Mouse (Mus musculus) natural killer cell, adult 2 months (primary cell): ENCODE measurements around the gene Nsun7.
A peak's percentile ranks its signal among the peaks of the same experiment; 100 is the strongest.

Experiments
- DNase-seq, 2 experiments: peaks; one replicate each; pipeline ENCODE4 v3.0.0; 2022; ENCODE audit warnings: low spot score in 2 of 2

Nsun7 gene

DNA sequence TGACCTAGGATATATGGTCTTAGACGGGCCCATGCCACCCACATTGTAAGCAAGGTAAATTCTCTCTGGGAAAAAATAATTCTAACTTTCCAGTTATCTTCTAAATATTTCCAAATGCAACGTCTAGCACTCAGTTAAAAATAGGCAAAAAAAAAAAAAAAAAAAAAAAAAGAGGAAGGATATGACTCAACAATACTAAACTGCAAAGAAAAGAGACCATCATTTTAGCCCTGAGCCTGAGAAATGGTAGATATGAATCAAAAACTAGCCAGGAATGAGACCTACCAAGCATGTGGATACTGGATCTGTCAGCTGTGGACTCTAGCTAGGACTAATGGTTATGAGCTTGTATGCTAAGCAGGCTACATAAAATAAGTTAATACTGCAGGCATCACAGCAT, 20.0 kb downstream of the Nsun7 start:
- no peak for DNase-seq

DNA sequence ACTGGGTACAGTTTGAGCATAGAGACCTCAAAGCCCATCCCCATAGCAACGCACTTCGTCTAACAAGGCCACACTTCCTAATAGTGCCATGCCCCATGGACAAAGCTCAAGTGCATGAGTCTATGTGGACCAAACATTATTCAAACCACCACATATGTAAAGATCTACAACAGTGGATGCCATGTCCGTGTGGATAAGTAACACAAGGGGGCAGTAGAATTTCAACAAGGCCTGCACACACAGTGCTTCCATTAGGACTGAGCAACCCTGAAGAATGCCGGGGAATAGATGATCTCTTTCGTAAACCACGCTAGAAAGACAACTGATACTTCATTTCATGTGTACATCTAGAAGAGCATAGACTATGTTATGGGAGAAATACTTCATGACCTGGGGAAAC, 21.0 kb downstream of the Nsun7 start:
- DNase-seq = no peak

DNA sequence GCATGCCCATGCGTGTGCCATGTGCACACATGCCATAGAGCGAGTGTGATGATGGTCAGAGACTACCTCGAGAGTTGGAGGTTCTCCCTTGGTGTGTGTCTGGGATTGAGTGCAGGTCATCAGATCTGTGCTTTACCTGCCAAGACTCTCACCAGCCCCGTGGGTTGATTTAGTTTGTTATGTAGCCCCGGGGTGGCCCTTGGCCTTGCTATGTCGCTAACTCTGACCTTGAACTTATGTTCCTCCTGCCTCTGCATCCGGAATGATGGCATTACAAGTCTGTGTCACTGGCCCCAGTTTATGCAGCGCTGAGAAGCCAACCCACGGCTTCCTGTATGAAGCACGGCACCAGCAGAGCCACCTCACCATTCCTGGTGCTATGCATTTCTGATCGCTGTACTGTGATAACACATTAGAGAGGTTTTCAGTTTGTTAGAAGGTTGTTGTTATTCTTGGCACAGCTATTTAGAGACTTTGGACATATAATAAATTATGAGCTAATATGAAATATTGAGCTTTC, 34.5 kb downstream of the Nsun7 start:
- no peak for DNase-seq

DNA sequence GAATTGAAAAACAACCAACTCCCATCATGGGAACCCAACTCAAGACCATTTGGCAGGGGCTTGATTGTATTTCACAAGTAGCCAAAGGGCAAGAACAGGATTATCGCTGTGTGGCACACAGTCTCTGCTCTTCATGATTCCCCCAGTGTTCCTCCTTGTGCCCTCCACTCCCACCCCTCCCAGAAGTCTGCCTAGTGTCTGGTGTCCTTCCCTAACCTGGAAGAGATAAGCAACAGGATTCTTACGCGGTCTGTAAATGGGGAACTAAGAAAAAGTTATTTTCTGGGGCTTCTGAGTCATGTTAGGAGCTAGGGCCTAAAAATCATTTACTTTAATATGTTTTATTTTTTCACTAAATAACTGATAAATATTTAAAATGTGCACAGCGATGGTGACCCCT, 35.3 kb downstream of the Nsun7 start:
- no peak for DNase-seq

DNA sequence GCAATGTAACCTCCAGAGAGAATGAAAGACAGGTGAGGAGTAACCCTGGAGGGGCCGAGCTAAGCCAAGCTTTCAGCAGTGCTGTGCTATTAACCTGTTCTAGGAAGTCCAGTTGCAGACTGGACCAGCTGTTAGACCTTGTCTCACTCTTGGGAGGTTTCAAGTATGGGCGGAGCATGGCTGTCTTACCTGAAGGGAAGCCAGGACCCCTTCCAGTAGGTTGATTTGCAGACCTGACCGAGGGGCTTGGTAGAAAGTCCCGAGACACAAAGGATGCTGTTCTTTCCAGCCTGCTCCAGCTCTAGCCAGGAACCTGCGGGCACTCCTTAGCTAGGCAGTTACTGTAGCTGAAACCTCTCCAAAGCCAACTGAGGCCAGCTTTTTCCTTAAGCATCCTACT, 36.4 kb downstream of the Nsun7 start:
- DNase-seq = no peak

DNA sequence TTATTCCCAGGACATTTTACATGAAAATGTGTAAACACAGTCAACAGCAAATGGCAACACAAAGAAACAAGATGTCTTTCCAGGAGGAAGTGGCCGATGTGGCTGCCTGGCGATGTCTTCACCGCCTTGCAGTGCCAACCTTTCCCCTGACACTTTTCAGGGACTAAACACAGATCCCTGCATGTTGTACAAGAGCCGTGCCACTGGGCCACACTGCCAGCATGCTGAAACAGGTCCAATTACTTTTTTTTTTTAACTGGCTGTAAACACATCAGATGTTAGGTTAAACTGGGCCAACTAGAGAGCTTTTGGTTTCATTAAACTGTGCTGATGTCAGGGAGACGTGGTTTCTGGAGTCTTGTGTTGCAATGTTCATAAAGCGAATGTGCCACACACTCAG, 39.2 kb downstream of the Nsun7 start:
- no peak for DNase-seq

DNA sequence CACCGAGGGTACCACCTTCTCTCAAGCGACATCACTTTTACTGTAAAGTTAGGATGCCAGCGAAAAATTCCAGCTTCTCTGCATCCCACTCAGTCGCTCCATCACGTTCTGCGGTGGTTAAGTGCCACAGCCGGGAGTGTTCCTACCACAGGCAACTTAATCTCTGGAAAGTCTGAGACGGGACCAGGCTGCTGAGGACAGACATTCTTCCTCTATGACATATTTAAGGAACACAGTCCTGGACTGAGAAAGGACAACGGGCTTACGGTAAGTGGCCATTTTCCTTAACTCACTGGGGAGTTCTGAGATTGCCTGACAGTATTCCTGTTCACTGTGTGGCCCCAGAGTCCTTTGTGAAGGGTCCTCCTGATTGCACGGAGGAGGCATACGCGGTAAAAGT, 40.9 kb downstream of the Nsun7 start:
- no peak for DNase-seq

DNA sequence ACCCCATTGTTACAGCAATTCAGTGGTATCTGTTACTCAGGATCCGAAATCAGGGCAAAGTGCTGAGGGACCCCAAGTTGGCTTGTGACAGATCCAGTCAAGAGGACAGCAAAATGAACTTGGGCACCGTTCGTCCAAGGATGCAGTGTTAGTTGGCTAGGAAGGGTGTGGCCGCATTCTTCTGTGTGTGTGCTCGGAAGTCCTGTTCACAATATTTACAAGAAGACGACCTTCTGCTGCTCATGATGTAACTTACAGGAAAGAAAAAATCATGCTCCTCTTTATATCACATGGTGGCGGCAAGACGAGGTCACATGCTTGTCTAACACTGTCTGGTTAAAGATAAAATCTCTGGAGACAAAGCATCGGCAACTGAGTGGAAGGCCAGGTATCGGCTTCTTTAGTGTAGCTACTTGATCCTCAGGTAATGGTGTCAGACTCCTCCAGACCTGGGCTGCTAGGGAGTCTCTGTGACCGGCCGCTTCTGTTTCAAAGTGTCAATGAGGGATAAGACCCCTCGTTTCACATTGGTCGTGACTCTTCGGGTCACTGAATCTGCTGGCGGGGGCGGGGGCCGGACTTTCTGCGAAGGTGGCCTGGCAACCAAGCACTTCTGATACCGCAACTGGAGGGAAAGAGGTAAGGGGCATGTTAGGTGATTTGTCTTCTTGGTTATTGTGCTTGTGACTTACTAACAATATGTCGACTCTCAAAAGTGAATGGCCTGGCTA, 42.6 kb downstream of the Nsun7 start:
- no peak for DNase-seq

DNA sequence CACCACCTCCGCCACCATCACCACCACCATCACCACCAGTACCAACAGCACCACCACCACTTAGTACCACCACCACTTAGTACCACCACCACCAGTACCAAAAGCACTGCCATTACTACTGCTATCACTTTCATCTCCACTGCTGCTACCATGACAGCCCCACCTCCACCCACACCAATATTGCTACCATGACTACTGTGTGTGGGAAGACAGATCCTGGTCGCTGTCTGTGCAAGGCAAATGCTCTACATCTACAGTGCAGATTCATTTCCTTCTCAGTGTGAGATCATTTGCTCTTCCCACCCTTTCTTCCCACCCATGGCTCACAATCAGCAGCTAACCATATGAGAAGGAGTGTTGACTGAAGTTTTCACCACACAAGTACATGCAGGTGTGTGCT, 43.2 kb downstream of the Nsun7 start:
- DNase-seq = no peak

DNA sequence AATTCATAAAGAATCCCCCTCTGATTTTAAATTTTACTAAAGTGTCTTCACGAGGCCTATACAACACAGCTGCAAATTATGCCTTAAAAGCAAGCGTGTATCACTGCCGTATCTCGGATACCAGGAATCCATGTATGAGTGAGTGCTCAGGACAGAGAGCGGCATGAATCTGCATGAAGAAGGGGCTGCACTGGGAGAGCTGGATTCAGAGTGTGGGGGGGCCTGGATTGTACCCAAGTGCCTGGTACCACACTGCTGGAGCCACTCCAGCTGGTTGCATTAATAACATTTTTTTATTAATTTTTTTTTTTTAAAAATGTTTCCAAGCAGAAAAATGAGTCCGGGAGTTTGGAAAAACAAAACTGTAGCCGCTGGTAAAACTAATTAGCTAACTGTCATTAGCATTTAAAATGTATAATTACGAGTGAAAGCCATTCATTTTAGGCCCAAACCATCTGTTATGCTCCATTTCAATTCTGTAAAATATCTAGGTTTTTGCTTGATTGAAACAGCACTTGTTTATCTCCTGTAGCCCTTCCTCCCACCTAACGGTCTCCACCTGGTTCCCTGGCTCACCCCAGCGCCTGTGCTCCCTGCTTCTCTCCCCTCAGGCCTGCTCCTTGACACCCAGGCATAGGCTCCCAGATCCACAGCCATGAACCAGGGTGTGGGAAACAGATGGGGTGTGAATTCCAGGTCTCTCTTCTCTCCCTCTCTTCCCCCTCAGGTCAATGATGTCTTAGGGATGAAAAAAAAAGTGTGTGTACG, 44.8 kb downstream of the Nsun7 start:
- DNase-seq = no peak

DNA sequence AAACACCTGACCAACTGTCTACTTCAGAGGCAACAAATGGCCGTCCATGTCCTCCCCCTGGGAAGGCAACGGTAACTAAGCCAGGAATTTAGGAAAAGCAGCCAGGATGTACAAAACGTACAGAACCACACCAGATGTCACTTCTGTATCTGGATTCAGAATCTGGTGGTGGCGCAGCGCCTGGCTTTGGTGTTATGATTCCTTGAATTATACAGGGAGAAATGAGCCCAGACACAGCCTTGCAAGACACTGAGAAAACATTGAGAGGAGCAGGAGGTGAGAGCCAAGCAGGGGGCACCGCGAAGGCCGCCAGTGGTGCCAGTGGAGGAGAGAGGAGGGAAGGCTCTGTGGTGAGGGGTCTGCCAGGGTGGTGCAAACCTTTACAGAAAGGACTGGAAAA, 45.8 kb downstream of the Nsun7 start:
- no peak for DNase-seq

DNA sequence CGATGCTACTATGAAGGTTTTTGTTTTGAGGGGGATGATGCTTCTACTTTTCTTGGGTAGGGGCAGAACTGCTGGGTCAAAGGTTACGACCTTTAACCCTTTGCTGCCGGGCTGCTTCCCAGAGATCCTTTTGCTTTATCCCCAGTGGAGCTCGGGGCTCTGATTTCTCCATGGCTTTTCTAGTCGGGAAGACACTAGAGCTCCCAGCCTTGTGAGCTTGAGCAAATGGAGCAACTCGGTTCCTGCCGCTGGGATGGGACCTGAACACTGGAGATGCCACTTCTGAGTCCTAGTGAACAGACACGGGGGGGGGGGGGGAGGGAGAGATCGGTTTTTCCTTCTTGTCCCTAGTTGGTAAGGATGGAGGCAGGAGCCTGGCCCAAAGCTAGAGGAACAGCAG, 50.6 kb downstream of the Nsun7 start:
- DNase-seq = no peak

DNA sequence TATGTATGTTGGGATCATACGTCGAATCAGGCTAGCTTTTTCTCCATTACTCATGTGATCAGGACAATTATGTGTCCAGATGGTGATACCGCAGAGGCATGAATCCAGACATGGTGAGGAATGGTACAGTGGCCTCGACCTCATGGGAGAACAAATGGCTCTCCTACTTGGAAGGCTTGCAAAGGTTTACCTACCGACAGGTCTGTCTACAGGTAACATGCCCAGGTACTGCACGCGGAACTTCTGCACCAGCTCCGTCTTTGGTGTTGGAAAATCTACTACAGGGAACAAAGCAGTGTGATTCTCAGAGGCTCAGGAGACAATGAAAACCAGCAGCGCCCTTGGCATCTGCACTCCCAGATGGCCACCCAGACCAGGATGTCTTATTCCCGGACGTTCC, 51.1 kb downstream of the Nsun7 start:
- DNase-seq = no peak

DNA sequence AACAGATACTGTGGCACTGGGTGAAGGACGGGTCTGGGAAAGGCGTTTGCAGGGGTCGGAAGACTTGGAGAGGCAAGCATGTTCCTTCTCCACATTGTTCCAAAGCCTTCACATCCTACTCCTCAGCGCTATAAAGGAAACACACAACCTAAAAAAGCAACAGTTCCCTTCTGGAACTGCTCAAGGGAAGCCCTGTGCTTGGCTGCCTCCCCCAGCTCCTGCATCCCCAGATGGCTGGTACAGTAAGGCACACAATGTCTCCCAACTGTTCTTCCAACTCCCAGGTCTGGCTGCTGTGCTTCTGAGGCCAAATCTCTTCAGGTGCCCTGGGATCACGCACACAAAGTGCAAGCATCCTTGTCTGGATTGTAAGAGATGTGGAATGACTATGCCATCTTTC, 56.1 kb downstream of the Nsun7 start:
- no peak for DNase-seq

DNA sequence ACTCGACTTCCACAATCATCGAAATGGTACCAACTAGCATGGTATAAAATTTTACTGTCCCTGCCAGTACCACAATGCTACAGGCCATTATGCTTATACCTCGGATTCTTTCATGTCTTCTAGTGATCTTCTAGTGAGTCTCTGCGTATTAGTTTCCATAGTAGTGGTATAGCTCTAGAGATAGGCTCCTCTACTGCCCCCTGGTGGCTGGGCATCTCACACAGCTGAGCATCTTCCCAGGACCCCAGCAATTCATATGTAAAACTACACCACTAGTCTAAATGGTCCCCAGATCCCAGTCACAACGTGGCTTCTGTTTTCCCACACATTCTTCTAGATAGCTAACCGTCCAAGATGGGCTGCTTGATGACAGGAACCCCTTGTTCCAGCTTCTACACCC, 59.6 kb downstream of the Nsun7 start:
- DNase-seq = peak; percentile 35 to 60

DNA sequence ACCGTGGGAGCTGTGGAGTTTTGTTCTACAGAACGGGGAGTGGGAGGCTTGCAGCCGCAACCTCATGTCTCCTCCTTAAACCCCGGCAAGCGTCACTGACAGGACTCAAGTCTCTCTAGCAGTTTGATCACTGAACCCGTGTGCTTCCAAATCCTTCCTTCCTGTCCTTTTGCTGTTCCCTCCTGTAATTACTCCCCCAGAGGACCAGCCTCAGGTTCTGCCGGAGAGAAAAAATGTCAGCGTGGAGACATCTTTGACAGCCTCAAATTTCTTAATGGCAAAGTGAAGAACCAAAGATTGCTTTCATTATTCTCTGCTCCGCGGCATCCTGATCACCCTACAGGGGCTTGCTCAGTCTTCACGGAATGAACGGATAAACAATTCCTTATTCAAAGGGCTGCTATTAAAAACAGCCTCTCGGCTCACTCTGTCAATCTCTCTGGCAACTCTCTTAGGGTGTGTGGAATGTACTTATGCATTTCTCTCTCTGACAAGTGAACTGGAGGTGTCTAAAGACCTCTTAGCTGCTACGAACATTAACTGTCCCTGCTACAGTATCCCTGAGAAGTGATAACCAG, 60.2 kb downstream of the Nsun7 start:
- DNase-seq = no peak

DNA sequence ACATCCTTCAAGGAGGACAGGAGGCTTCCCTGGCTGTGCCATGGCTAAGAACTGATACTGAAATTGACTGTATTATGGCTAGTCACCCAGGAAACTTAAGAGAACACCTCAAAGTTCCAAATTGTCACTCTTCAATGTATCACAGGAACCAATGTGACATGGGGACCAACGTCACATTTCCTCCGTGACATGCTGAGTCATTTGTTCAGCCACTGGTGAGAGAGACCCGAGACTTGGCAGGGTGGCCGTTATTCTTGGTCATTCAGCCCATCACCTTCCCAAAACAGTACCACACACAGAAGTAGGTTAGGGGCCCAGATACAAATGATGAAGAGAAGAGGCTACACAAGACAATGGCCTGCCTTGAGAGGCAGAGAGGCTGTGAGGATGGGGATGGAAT, 63.4 kb downstream of the Nsun7 start:
- no peak for DNase-seq

DNA sequence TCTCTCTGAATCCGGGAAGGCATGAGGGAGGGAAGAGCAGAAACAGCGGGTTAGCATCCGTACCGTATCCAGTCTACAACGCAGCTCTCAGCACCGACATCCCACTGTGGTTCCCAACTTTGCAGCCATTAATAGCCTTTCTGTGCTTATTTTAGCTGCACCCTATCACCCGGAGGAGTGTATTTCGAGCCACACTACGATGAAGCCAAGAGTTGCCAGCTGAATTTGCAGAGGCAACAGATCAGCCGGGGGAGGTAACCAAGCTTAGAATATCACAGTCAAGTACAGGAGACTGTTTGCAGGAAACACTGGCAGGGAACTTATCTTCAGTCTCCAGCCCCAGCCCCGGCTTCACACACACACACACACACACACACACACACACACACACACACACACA, 63.9 kb downstream of the Nsun7 start:
- no peak for DNase-seq

DNA sequence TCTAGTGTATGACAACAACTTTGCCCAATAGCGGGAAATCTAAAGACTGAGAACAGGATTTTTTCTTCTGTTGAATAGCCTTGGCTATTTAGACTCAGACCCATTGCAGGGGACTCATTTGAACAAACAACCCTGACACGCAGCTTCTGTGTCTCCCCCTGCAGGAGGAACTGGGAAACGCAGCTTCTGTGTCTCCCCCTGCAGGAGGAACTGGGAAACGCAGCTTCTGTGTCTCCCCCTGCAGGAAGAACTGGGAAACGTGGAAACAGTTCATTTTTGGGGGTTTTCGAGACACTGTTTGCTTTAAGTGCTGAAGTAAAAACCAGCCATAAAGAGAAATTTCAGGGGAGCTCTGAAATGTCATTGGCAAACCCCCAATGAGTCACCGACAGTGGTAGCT, 66.7 kb downstream of the Nsun7 start:
- peak; percentile 27 to 36 for DNase-seq

DNA sequence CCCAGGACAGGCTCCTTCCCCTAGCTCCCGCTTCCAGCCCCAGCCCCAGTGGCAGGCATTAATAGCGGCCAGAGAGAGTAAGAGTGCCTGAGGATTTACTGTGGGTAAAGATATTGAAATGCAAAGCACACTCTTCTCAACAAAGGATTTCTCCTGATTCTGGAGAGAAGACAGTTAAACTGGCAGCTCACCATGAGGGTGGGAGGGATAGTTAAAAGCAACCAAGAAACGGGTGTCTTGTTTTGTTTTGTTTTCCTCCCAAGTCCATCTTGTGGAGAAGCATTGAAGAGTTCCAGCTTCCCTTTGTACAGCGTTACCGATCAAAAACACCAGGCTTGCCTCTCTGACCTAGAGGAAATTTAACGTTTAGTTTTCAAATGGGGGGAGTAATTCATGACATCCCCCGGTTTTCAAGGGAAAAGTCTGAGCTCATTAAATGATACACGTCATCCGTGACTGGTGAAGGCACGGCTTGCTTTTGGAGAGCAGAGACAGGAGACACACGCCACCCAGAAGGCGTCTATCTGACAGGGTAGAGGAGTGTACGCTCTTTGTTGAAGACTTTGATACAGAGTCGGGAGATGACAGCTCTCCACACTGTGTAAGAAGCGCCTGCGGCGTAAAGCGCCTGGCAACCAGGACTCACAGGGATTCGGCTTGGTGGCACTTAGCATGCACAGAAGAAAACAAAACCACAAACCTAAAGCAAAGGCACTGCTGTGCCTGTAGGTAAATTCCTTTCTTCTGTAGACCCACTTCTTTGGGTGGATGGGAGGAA, 68.4 kb downstream of the Nsun7 start:
- DNase-seq = no peak

DNA sequence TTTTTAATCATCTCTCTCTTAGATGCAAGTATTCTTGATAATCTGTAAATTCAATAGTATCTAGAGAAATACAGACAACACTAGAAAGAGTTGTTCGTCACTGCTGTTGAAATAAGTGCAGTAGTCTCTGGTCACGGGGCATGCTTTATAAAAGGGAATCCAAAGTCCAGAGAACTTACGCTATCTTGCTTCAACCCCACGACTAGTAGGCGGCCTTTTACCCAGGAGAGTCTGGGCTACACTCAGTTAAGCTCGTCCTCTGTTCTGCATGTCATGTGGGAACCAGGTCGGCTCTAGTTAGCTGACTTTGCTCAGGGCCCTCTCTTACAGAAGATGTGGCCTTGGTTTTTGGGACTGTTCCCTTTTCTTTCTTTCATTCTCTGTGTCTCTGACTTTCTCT, 69.1 kb downstream of the Nsun7 start:
- no peak for DNase-seq

DNA sequence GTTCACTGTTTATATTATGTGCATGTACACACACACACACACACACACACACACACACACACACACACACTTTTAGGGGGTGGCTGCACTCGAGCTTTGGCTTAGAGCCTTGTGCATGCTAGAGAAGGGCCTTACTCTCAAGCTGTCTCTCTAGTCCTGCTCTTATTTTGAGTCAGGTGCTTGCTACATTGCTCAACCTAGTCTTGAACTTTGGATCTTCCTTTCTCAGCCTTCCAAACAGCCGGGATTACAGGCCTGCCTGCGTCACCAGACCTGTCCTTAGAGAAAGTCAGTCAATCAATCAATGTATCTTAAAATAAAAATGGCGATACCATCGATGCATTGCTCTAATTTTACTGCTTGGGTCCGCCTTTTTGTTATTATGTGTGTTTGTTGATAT, 71.1 kb downstream of the Nsun7 start:
- no peak for DNase-seq
